Mouse (Mus musculus) 416B (cell line): ENCODE measurements around the gene Gp9.

Source experiments
- DNase-seq: peaks from one replicate; pipeline ENCODE4 v3.0.0; 2011; ENCODE audit warnings: low read depth

Gp9 gene

GRCm38 (mm10) chr6:87809651-87810161 is 31.8 kb downstream of the Gp9 start:
- peak; percentile 60 for DNase-seq

- no peak for DNase-seq
Observed at GRCm38 (mm10) chr6:87810311-87810710, 32.4 kb downstream of the Gp9 start.

GRCm38 (mm10) chr6:87810713-87811669 is 33.1 kb downstream of the Gp9 start:
- peak; percentile 85 for DNase-seq

GRCm38 (mm10) chr6:87811675-87812338 is 33.9 kb downstream of the Gp9 start, which contains the start of gene Rab43:
TSS of gene Rab43 (minus strand) at chr6:87812164.
- peak; percentile 69 for DNase-seq

- DNase-seq = no peak
Observed at GRCm38 (mm10) chr6:87812656-87813055, 34.8 kb downstream of the Gp9 start.

GRCm38 (mm10) chr6:87814486-87814885 is 36.6 kb downstream of the Gp9 start:
- DNase-seq = no peak

GRCm38 (mm10) chr6:87820366-87820765 is 42.5 kb downstream of the Gp9 start:
- no peak for DNase-seq
